Mouse (Mus musculus): ENCODE data around the gene Maml2.

- no peak for TF ChIP-seq CTCF (IDR thresholded peaks at IDR 0.05)
- TF ChIP-seq EP300 (IDR thresholded peaks at IDR 0.05): 0 out of 2 replicates have a peak, but pooled peaks have one; percentile 9
These were observed 315.8 kb downstream of the Maml2 start for GRCm38 (mm10) chr9:13613325-13614268.

All from lung, postnatal 0 days (tissue).